Mouse (Mus musculus) hindbrain, embryonic 12.5 days (tissue): ENCODE measurements around the gene Col4a2. TPM values are rescaled to one million over a fixed set of nuclear protein-coding genes. Genes with fewer than 3 reads are reported as not detected.

Experiments used
- polyA plus RNA-seq: library from polyadenylated mRNA; unstranded; fragments of >200 nt; fragmentation: Nextera tagmentation; extraction: Ambion mirVana; gene quantifications from 2 replicates; pipeline ENCODE4 v1.2.1, GENCODE M21; 2016

Col4a2 gene
- polyA plus RNA-seq, 1 experiment from 2014 or later: 74.6 TPM

Other genes with a start within 250 kb of the Col4a2 start
- 157 TPM in 2 replicates for gene Col4a1, start within 50 bp of the Col4a2 start, polyA plus RNA-seq
- gene Rab20, start 165.9 kb downstream of the Col4a2 start, polyA plus RNA-seq: 0.79 and 1.6 TPM in 2 replicates
- gene Naxd, start 184.7 kb downstream of the Col4a2 start, polyA plus RNA-seq: 109 and 121 TPM in 2 replicates
- gene Cars2, start 238.0 kb downstream of the Col4a2 start, polyA plus RNA-seq: 17.9 and 20.6 TPM in 2 replicates
- gene Ing1, start 242.8 kb downstream of the Col4a2 start, polyA plus RNA-seq: 53.4 and 57.5 TPM in 2 replicates